Mouse (Mus musculus) right cerebral cortex, adult 18-20 months (tissue): Measurements from ENCODE around the gene Agap1.
A peak's percentile ranks its signal among the peaks of the same experiment; 100 is the strongest.

ENCODE experiments used
- DNase-seq: peaks from one replicate; pipeline ENCODE4 v3.0.0; 2022; ENCODE audit warnings: mixed read lengths

The Agap1 gene

GRCm38 (mm10) chr1:89724957-89725356 lies 270.4 kb downstream of the Agap1 start:
- DNase-seq = no peak

DNA sequence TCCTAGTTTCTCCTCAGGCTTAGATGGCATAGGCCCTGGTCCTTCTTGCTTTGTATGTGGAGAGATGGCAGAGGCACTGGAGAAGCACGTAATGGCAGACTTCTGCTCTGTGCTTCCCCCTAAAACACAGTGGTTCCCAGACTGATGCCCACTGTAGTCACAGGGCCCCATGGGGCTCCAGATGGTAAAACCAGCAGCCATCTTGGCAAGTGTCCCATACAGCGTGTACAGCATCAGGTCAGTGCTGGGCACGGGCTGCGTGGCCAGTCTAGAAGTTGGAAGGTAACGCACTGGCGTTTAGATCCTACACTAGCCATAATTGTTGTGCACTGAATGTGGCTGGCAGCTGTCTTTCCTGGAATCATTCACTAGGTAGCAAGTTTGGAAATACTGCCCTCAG lies 273.9 kb downstream of the Agap1 start:
- DNase-seq = no peak

DNA sequence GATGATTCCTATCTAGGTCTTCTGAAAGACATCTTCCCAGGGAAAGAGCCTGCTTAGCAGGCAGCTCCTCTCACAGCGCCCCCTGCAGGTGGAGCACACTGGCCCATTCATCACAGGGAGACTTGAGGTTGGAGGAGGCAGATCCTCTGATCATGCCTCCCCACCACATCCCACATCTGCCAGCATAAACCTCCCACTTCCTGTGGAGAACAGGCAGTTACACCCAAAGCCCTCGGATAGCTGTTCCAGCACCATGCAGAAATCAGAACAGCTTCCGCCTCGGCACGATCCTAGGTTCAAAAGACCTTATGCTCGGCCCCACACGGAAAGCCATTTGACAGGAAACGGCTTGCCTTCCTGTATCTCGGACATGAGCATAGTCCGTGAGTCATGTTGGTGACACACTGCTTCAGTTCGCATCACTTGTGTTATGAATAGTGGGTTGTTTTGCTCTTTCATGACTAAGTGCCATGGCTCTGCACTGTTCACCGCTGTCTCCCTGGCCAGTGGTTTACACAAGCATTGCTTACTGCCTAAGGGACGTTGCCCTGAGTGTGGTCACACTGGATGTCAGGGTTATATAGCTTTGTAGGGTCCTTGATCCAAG lies 276.1 kb downstream of the Agap1 start:
- no peak for DNase-seq

GRCm38 (mm10) chr1:89734368-89734767 lies 279.8 kb downstream of the Agap1 start:
- no peak for DNase-seq

- no peak for DNase-seq
Measured at GRCm38 (mm10) chr1:89735146-89735545, 280.5 kb downstream of the Agap1 start.

DNA sequence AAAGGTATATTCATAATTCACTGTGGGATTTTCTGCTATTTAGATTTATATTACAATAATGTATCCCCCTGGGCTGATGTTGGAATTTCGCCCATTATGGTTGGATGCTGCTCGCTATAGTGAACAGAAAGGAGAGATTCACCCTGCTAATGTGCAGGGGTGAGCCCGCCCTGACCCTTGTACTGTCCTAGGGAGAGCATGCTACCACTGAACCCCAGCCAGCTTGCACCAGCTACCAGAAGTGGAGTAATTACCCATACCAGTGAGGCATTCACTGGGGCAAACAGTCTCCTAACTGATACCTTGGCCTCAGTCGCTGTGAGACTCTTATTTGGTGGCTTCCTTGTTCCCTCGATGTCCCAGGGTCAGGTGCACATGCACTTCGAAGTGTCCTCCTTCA lies 281.4 kb downstream of the Agap1 start:
- no peak for DNase-seq

DNA sequence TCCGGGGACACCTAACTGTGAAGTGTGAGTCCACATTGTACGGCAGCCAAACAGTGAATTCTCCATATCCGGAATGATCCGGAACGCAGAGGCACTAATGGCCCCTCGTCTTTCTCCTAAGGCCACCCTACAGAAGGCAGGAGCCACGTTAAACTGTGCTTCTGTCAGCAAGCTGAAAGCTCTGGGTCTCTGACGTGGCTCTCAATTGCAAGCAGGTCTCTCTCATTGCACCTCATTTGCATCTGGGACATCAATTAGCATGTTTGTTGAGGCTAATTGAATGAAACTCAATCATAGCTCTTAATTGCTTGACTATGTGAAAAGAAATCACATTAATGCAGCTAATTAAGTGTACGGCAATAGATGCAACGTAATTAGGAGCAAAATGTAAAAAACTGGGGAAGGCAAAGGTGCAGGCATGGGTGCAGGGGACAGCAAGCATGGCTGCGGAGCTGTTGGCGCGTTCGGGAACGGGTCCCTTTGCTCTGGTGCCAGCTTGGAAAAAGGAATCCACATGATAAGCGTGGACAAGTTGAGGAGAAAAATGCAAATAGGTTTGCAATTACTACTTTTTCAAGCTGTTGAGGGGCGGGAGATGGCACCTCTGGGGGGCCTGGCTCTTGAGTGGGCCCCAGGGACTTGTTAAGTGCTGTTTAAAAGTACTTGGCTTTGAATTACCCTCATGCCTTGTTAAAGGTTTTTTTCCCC lies 284.6 kb downstream of the Agap1 start:
- no peak for DNase-seq

- no peak for DNase-seq
Measured at GRCm38 (mm10) chr1:89739775-89740099, 285.1 kb downstream of the Agap1 start.

DNA sequence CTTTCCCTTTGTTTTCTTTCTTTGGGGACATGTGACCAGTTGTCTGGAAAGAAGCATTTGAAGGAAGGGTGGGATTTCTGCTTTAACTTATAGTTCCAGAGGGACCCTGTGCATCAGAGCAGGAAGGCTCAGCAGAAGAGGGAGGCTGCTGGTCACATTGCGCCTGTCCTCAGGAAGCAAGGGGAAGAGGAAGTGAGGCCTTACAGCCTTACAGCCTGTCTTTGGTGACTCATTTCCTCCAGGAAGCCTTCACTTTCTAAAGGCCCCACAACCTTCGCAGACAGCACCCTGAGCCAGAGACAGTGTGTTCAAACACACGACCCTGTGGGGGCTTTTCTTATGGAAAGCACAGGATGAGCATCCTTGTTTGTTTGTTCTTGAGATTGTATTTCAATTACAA lies 287.8 kb downstream of the Agap1 start:
- DNase-seq = no peak

DNA sequence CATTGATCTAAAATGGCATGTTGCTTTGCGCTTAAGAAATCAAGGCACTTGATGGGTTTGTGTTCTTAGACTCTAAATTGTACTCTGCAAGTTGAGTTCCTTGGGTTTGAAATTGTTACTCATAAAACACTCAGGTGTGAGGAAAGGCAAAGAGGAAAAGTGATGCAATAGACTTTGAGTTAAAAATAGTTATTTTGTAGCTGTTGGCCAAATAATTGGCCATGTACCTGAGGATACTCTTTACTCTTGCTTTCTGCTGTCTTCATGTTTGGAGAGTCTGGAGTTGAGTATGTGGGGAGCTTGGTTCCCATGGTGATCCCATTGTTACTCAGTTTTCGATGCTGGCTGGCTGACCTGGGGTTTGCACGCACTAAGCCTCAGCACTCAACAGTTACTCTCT lies 291.6 kb downstream of the Agap1 start:
- no peak for DNase-seq

DNA sequence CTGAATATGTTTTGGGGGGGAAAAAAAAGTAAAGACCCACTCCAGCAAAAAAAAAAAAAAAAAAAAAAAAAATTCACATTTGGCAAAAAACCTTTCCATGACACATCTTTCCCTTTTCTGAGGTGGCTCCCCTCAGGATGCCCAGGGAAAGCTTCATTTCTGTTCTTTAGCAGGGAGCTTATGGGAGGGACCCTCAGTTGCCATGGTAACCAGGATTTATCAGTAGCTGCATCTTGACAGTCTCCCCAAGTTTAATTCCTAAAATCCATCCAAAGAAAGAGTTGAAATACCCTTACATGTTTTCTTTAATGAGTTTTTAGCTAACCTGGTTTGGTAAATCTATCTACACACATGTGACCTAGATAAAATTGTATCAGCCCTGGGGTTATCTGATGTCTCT lies 295.1 kb downstream of the Agap1 start:
- no peak for DNase-seq

- no peak for DNase-seq
Measured at GRCm38 (mm10) chr1:89750495-89750894, 295.9 kb downstream of the Agap1 start.

GRCm38 (mm10) chr1:89750921-89751320 lies 296.3 kb downstream of the Agap1 start:
- peak; percentile 28 for DNase-seq

- DNase-seq = no peak
Measured at GRCm38 (mm10) chr1:89751344-89751743, 296.7 kb downstream of the Agap1 start.

DNA sequence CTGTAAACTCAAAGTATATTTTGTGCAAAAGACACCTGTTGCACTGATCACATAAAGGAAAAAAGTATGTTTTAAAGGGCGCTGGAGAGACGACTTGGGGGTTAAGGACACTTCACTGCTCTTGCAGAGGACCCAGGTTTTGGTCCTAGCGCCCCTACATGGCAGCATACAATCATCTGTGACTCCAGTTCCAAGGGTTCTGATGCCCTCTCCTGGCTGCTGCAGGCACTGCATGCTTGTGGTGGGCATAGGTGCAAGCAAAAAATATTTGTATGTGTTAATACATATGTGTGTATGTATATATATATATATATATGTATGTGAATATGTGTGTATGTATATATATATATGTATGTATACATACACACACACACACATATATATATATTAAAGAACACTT lies 298.1 kb downstream of the Agap1 start:
- no peak for DNase-seq

- DNase-seq = no peak
Measured at GRCm38 (mm10) chr1:89755358-89755757, 300.8 kb downstream of the Agap1 start.

- no peak for DNase-seq
Measured at GRCm38 (mm10) chr1:89756387-89756786, 301.8 kb downstream of the Agap1 start.

GRCm38 (mm10) chr1:89757545-89757944 lies 302.9 kb downstream of the Agap1 start:
- no peak for DNase-seq

DNA sequence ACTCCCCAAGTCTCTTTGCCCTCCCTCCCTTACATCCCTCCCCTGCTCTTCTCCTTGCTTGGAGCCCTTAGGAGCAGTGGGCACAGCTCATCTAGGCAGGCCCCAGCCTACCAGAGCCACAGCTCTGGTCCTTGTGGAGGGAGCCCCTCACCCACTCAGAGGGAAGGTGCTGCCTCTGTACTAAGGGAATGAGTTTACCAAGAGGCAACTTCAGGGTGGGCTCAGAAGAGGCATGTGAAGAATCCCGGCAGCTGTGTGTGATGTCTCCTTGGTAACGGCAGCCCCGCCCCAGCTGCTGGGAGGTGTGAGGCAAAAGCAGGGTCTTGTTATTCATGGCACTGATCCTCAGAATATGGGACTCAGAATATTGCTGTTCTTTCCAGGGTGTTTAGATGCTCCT lies 309.3 kb downstream of the Agap1 start:
- no peak for DNase-seq

- DNase-seq = no peak
Measured at GRCm38 (mm10) chr1:89766891-89767290, 312.3 kb downstream of the Agap1 start.

- DNase-seq = no peak
Measured at GRCm38 (mm10) chr1:89769641-89770040, 315.0 kb downstream of the Agap1 start.

GRCm38 (mm10) chr1:89770298-89770697 lies 315.7 kb downstream of the Agap1 start:
- no peak for DNase-seq

DNA sequence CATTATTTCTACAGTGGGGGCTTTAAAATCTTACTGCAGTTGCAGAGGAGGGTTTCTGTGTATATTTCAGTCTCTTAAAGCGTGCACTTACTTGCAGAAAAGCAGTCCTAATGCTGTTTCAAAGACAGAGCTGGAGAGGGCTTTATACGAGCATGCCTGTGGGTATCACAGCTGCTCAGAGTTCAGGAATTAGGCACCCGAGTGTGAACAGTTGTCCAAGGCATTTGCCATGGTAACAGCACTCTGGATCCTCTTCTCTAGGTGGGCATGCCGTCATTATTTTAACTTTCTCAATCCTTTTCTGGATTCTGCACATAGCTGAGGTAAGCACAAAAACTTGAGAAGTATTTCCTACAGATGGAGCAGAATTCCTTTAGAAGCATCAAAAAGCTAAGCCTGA lies 321.1 kb downstream of the Agap1 start:
- DNase-seq = no peak

DNA sequence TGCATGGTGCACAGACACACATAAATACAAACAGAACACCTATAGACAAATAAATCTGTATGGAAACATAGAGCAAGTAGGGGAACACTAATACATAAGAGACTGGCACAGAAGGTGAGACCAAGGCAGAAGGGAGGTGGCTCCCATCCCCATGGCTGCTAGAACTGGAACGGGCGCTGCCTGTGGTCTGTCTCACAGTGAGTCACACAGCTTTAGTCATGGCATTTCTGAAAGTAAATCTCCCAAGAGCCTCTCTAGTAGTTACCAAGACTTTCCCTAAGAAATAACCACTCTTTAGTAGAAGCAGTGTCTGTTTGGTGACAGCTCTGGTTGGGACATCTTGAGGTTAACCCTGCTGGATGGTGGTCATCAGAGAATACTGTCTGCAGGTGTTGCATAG lies 326.1 kb downstream of the Agap1 start:
- peak; percentile 61 for DNase-seq

GRCm38 (mm10) chr1:89781861-89782260 lies 327.3 kb downstream of the Agap1 start:
- DNase-seq = no peak
